Mouse (Mus musculus): Measurements from ENCODE around the gene Trim67. TPM values are rescaled to one million over a fixed set of nuclear protein-coding genes. Genes with fewer than 3 reads are reported as not detected.

Trim67 gene
- polyA plus RNA-seq, 1 experiment = 0.26 TPM

DNA sequence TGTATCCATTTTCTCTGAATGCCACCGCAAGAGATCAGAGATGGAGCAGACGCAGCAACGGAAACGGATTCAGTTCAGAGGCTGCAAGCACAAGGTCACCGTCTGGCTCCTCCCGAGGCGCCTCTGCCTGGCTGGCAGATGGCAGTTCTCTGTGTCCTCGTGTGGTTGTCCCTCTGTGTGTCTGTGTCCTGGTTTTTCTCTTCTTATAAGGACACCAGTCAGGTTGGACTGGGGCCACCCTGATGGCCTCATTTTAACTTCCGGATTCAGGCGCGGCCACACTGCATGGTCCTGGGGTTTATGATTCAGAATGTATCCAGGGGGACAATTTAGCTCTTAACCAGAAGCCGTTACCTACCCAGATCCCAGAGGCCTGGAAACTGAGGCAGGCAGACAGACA, 23.0 kb downstream of the Trim67 start:
- H3K4me3 ChIP-seq (ENCODE audit: control insufficient read depth, insufficient read depth, low read length) = no peak overlapping the region
- no peaks in the 10 kb centered on the region for H3K36me3 ChIP-seq (ENCODE audit: control insufficient read depth, insufficient read depth, low read length)
- no peaks in the 10 kb centered on the region for H3K4me1 ChIP-seq (replicated peaks; ENCODE audit: control insufficient read depth, insufficient read depth, low read length)
- TF ChIP-seq CTCF (IDR thresholded peaks at IDR 0.05; ENCODE audit: borderline replicate concordance, control insufficient read depth, extremely low read depth, insufficient read depth, low read length, poor library complexity) (no peak), POLR2A (IDR thresholded peaks at IDR 0.05; ENCODE audit: control insufficient read depth, extremely low read depth, insufficient read depth, low read length, poor library complexity) (no peak)
- H3K27me3 ChIP-seq (ENCODE audit: control insufficient read depth, insufficient read depth, low read length) = no peaks in the 10 kb centered on the region
- no peak for DNase-seq
- 97% methylated on average over 12 of the region's 12 CpGs for WGBS
- no peak overlapping the region for H3K27ac ChIP-seq (ENCODE audit: control insufficient read depth, insufficient read depth, low read length)

DNA sequence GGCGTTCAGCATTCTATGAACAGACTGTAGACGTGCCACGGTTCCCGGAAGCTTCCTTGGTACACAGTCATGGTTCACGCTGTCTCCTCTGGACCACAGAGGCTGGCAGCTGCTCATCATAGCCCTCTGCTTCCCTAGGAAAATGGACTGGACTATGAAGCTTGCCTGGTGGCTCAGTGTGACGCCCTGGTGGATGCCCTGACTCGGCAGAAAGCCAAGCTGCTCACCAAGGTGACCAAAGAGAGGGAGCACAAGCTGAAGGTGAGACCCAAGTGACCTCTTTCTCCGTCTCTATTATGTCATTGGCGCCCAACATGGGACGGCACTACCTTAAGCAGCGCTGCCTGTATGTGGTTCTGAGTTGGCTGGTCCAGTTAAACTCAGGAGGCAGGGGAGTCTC, 24.0 kb downstream of the Trim67 start:
- no peak for DNase-seq
- 97% methylated on average over 11 of the region's 11 CpGs for WGBS
- no peak for TF ChIP-seq POLR2A (IDR thresholded peaks at IDR 0.05; ENCODE audit: control insufficient read depth, extremely low read depth, insufficient read depth, low read length, poor library complexity)
- TF ChIP-seq CTCF (IDR thresholded peaks at IDR 0.05; ENCODE audit: borderline replicate concordance, control insufficient read depth, extremely low read depth, insufficient read depth, low read length, poor library complexity) = no peak

DNA sequence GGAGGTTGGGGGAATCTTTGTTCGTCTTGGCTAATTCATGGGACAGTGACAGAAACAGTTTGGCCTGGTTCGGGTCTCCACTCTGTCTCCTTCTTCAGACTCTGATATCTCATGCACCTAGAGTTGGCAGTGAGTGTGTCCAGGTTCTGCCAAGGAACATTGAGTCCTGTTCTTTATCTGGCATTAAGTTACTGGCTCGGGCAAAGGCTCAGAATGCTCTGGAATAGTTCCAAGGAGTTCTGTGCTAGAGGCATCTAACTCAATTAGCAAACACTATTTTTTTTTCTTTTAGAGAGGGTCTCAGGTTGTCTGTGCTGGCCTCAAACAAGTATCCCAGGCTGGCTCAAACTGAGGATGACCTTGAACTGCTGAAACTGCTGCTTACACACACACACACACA, 24.5 kb downstream of the Trim67 start:
- DNase-seq = no peak
- 95% methylated on average over 3 of the region's 3 CpGs for WGBS

More for the DNA sequence above, 24.0 kb downstream of the Trim67 start:
- H3K4me1 ChIP-seq (replicated peaks; ENCODE audit: control insufficient read depth, insufficient read depth, low read length) = no peaks in the 10 kb centered on the region
- no peak overlapping the region for H3K27ac ChIP-seq (ENCODE audit: control insufficient read depth, insufficient read depth, low read length)
- no peak overlapping the region for H3K4me3 ChIP-seq (ENCODE audit: control insufficient read depth, insufficient read depth, low read length)
- no peaks in the 10 kb centered on the region for H3K27me3 ChIP-seq (ENCODE audit: control insufficient read depth, insufficient read depth, low read length)
- no peaks in the 10 kb centered on the region for H3K36me3 ChIP-seq (ENCODE audit: control insufficient read depth, insufficient read depth, low read length)

DNA sequence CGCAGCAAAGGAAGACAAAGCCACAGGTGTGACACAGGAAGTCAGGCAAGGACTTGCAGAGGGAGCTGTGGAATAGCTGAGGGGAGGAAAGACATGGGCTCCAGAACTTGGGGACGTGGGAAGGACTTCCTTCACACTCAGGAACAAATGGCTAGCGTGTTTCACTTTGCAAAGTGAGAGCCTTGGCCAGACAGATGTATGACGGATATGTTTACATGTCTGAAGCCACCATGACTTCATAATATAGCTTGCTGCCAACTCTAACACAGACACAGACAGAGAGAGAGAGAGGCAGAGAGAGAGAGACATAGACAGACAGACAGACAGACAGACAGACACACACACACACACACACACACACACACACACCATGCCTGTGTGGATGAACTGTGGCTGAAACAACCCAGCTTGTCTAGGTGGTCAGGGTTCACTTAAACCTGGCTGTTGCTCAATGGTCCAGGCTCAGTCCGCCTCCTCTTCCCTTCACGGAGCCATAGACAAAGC, 26.8 kb downstream of the Trim67 start:
- Histone ChIP-seq H3K36me3 (ENCODE audit: control insufficient read depth, insufficient read depth, low read length) (no peaks in the 10 kb centered on the region), H3K27me3 (ENCODE audit: control insufficient read depth, insufficient read depth, low read length) (no peaks in the 10 kb centered on the region), H3K4me3 (ENCODE audit: control insufficient read depth, insufficient read depth, low read length) (no peak overlapping the region), H3K4me1 (replicated peaks; ENCODE audit: control insufficient read depth, insufficient read depth, low read length) (no peaks in the 10 kb centered on the region), H3K27ac (ENCODE audit: control insufficient read depth, insufficient read depth, low read length) (no peak overlapping the region)
- DNase-seq = no peak
- TF ChIP-seq POLR2A (IDR thresholded peaks at IDR 0.05; ENCODE audit: control insufficient read depth, extremely low read depth, insufficient read depth, low read length, poor library complexity) (no peak), CTCF (IDR thresholded peaks at IDR 0.05; ENCODE audit: borderline replicate concordance, control insufficient read depth, extremely low read depth, insufficient read depth, low read length, poor library complexity) (no peak)
- WGBS = 71% methylated on average over 6 of the region's 6 CpGs

More for the DNA sequence above, 24.5 kb downstream of the Trim67 start:
- Histone ChIP-seq H3K36me3 (ENCODE audit: control insufficient read depth, insufficient read depth, low read length) (no peaks in the 10 kb centered on the region), H3K4me1 (replicated peaks; ENCODE audit: control insufficient read depth, insufficient read depth, low read length) (no peaks in the 10 kb centered on the region), H3K27me3 (ENCODE audit: control insufficient read depth, insufficient read depth, low read length) (no peaks in the 10 kb centered on the region), H3K27ac (ENCODE audit: control insufficient read depth, insufficient read depth, low read length) (no peak overlapping the region), H3K4me3 (ENCODE audit: control insufficient read depth, insufficient read depth, low read length) (no peak overlapping the region)
- no peak for TF ChIP-seq CTCF (IDR thresholded peaks at IDR 0.05; ENCODE audit: borderline replicate concordance, control insufficient read depth, extremely low read depth, insufficient read depth, low read length, poor library complexity)
- TF ChIP-seq POLR2A (IDR thresholded peaks at IDR 0.05; ENCODE audit: control insufficient read depth, extremely low read depth, insufficient read depth, low read length, poor library complexity) = no peak

DNA sequence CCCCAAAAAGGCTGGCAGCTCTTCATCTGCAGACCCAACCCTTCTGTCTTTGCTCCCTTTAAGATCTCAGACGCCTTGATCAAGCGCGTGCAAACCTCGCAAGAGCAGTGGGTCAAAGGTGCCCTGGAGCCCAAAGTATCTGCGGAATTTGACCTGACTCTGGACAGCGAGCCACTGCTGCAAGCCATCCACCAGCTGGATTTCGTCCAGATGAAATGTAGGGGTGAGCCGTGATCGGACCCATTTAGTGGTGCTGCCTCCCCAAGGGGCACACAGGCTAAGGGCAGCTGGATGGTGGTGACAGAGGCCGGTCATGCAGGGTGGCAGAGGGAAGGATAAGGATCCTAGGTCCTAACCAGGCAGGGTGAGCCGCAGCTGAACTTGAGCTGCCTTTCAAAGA, 27.2 kb downstream of the Trim67 start:
- no peak for DNase-seq
- Histone ChIP-seq H3K27me3 (ENCODE audit: control insufficient read depth, insufficient read depth, low read length) (no peaks in the 10 kb centered on the region), H3K4me3 (ENCODE audit: control insufficient read depth, insufficient read depth, low read length) (no peak overlapping the region), H3K27ac (ENCODE audit: control insufficient read depth, insufficient read depth, low read length) (no peak overlapping the region), H3K36me3 (ENCODE audit: control insufficient read depth, insufficient read depth, low read length) (no peaks in the 10 kb centered on the region), H3K4me1 (replicated peaks; ENCODE audit: control insufficient read depth, insufficient read depth, low read length) (no peaks in the 10 kb centered on the region)
- 83% methylated on average over 11 of the region's 11 CpGs for WGBS
- no peak for TF ChIP-seq CTCF (IDR thresholded peaks at IDR 0.05; ENCODE audit: borderline replicate concordance, control insufficient read depth, extremely low read depth, insufficient read depth, low read length, poor library complexity)

DNA sequence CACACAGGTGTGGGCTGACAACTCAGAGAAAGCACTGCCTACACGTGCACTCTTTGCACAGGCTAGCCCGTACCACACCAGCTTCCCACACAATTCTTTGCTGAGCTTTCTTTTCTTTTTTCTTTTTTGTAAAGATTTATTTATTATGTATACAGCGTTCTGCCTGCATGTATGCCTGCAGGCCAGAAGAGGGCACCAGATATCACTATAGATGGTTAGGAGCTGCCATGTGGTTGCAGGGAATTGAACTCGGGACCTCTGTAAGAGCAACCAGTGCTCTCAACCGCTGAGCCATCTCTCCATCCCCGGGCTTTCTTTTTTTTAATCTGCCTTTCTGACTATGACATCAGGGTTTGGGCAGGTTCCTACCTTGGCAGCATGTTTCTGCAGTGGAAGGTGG, 30.6 kb downstream of the Trim67 start:
- TF ChIP-seq POLR2A (IDR thresholded peaks at IDR 0.05; ENCODE audit: control insufficient read depth, extremely low read depth, insufficient read depth, low read length, poor library complexity) (no peak), CTCF (IDR thresholded peaks at IDR 0.05; ENCODE audit: borderline replicate concordance, control insufficient read depth, extremely low read depth, insufficient read depth, low read length, poor library complexity) (no peak)
- WGBS = 82% methylated on average over 6 of the region's 6 CpGs
- no peaks in the 10 kb centered on the region for H3K4me1 ChIP-seq (replicated peaks; ENCODE audit: control insufficient read depth, insufficient read depth, low read length)

DNA sequence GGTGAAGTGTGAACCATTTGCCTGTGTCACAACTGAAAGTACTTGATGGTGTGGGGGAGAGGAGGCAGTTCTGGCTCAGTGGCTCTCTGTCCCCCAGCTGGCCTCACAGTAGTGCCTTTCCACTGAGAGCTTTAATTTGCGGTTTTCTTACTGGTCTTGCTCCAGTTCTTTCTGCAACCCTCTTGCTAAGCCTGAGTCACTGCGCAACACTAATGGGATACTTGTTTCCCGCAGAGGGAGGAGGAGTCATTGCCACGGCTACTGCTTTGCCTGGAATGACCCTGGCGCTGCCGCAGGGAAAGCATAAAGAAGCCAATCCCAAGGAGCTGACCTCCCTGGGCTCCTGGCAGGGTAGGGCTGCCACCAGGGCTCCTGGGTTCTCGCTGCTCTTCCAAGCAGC, 33.8 kb downstream of the Trim67 start:
- Histone ChIP-seq H3K4me1 (replicated peaks; ENCODE audit: control insufficient read depth, insufficient read depth, low read length) (no peaks in the 10 kb centered on the region), H3K27ac (ENCODE audit: control insufficient read depth, insufficient read depth, low read length) (no peak overlapping the region), H3K4me3 (ENCODE audit: control insufficient read depth, insufficient read depth, low read length) (no peak overlapping the region), H3K36me3 (ENCODE audit: control insufficient read depth, insufficient read depth, low read length) (no peaks in the 10 kb centered on the region), H3K27me3 (ENCODE audit: control insufficient read depth, insufficient read depth, low read length) (no peaks in the 10 kb centered on the region)
- TF ChIP-seq CTCF (IDR thresholded peaks at IDR 0.05; ENCODE audit: borderline replicate concordance, control insufficient read depth, extremely low read depth, insufficient read depth, low read length, poor library complexity) = no peak
- no peak for TF ChIP-seq POLR2A (IDR thresholded peaks at IDR 0.05; ENCODE audit: control insufficient read depth, extremely low read depth, insufficient read depth, low read length, poor library complexity)
- no peak for DNase-seq
- WGBS = 45% methylated on average over 7 of the region's 7 CpGs

More for the DNA sequence above, 30.6 kb downstream of the Trim67 start:
- H3K36me3 ChIP-seq (ENCODE audit: control insufficient read depth, insufficient read depth, low read length) = no peaks in the 10 kb centered on the region
- no peak overlapping the region for H3K4me3 ChIP-seq (ENCODE audit: control insufficient read depth, insufficient read depth, low read length)
- no peaks in the 10 kb centered on the region for H3K27me3 ChIP-seq (ENCODE audit: control insufficient read depth, insufficient read depth, low read length)
- no peak for DNase-seq
- H3K27ac ChIP-seq (ENCODE audit: control insufficient read depth, insufficient read depth, low read length) = no peak overlapping the region

All from thymus, adult 2 months (tissue).